Mouse (Mus musculus): Measurements from ENCODE around the gene Sema5b. TPM values are rescaled to one million over a fixed set of nuclear protein-coding genes. Genes with fewer than 3 reads are reported as not detected.

Gene Sema5b
- total RNA-seq, 2 experiments from 2014 or later = 5.2 to 6.0 TPM

DNA sequence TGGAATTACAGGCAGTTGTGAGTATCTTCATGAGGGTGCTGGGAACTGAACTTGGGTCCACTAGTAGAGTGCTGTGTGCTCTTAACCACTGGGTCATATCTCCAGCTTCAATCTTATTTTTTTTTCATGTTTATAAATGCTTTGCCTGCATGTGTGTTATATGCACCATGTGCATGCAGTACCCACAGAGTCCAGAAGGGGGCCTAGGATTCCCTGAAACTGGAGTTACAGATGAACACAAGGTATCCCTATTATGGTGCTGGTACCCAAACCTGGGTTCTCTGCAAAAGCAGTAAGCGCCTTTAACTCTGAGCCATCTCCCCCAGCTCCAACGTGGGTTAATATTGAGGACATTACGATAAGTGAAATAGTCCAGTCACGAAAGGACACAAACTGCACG lies 52.5 kb downstream of the Sema5b start:
- DNase-seq = no peak

DNA sequence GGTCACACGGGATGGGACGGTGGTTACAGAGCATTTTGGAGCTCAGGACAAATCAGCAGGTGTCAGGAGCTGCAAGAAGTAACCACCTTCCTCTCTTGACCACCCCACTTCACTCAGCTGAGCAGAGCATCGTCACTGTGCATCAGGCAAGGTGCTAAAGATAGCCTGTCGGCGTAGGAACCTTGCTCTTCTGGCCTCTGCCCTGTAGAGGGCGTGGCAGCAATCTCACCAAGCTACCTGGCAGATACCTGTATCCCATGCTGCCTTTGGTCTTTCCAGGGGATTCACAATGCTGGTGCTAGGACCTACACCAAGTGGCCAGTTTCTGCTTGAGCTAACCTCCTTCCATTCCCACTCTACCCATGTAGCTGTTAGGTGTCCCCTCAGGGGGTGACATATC lies 55.3 kb downstream of the Sema5b start:
- DNase-seq = no peak

DNA sequence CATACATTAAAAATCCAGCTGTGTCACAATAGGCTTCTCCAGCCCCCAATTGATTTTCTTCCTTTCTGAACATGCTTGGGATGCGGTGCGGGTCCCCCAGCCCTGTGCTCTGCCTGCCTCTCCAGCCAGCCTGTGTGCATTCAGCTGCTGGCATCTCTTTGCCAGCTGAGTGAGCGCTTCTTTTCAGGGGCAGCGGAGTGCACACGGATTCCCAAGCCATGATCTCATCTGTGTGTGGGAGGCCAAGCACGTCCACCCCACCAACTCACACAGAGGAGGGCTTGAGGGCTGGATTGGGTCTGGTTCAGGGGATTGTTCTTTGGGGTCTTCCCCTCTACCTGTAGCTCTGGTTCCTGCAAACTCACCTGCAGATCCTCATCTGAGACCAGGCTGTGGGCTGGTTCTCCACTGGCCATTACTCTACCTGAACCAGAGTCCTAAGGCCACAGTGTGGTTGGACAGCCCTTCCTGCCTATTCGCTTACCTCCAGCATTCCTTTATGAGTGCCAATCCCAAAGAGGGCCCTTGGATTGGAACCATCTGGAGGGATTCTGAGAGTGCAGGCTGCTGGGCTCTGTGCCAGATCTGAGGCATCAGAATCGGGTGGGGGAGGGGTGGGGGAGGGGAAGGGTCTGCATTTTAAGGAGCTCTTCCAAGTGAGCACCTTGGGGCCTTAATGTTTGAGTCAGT lies 55.9 kb downstream of the Sema5b start:
- DNase-seq = no peak

DNA sequence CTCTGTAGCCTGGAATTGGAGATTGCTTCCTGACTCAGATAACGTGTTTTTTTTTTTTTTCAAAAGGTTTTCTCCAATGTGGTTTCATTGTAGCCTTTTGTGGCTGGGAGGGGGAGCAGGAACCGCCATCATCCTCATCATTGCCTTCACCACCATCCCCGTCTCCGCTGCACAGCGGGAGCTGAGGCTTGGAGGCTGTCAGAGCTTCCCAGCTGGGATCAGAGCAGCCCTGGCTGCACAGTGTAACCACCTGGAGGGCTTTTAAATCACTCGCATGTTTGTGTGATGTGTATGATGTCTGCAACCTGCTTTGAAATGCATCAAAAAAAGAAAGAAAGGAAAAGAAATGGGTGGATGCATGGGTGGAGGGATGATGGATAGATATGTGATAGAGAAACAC lies 57.0 kb downstream of the Sema5b start:
- DNase-seq = no peak

DNA sequence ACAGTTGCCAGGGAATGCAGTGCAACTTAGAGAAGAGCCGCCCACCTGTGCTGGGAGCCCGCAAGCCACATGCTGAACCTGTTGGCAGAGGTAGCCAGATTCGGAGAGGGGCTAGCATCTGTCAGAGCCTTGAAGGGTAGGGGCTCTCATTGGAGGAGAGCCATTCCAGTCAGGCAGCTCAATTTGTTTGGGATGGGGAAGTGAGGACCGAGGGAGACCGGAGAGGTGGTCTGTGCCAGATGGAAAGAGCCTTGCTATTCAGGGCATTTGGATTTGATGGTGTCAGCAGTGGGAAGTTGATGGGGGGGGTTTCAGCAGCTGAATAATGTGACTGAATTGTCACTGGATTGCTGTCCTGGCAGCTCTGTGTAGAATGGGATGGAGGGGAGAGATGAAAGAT lies 57.9 kb downstream of the Sema5b start:
- DNase-seq = no peak

DNA sequence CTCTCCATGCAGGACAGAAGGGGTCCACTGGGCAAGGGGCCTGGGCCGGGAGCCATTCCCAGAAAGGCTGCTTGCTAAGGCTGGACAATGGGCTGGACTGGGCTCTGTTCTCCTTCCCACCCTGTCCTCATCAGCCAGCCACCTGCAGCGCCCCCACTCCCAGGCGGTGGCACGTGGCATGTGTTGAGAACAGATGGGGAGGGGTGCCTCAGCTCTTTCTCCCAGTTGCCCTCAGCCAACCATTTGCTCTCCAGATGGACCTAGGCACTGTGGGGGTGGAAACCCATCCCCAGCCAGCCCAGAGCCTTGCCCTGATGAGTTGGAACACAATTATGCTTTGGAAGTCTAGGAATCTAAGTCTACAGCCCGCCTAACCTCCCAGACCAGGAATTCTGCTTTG lies 59.3 kb downstream of the Sema5b start:
- DNase-seq = no peak

DNA sequence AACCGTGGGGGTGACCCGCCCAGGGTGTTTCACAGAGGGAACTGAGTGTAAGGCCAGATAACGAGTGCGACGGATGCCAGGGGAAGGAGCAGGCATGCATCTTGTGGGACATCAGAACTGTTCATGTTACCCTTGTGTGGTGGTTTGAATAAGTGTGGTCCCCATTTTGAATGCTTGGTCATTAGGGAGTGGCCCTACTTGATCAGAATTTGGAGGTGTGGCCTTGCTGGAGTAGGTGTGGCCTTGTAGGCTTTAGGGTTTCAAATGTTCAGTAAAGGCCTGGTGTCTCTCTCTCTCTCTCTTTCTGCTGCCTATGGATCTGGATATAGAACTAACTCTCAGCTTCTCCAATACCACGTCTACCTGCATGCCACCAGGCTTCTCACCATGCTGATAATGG lies 60.5 kb downstream of the Sema5b start:
- DNase-seq = no peak

DNA sequence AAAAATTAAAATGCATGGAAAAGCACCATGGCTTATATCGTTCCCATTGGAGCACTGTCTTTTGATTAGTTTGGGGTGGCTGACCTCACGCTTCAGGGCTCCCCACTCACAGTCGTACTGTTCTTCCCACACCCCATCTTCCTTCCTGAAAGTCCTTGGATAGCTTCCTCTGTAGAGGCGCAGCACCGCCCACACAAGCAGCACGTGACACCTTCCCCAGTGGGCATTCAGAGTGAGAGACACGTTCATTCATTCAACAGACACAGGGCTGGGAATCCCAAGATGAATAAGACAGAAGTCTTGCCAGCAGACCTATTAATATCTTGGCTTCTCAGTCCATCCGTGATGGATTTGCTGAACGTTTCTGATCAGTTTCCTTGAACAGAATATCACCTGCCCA lies 61.6 kb downstream of the Sema5b start:
- DNase-seq = no peak

DNA sequence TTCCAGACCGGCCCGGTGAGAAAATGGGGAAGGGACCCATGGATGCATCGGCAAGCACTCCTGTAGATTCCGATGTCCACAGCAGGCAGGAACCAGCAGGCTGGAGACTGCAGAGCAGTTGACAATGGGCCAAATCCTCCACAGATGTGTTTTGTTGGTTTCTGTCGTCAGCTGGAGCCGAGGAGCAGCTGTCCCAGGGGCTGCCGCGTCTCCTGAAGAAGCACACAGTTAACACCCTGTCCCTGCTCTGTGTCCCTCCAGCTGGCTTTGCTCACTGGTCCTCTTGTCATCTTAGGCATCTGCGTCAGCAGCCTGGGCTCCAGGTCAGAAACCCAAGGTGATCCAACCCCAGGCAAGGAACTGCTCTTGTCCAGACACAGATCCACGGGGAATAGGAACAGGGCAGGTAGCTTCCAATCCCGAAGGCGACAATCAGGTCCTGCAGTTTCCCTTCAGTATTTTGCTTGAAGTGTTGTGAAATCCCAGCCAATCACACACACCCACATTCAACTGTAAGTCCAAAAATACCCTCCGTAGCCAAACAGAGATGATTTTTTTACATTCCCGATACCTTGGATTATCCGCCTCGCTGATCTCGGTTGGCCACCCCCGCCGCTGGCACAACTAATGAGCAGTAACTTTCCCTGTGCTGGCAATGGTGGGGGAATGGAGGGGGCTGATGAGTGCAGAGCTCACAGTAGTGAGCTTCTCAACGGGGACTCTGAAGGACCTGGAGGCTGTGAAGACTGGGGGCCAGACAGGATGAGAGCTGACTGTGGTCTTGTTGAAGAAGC lies 63.0 kb downstream of the Sema5b start:
- no peak for DNase-seq

DNA sequence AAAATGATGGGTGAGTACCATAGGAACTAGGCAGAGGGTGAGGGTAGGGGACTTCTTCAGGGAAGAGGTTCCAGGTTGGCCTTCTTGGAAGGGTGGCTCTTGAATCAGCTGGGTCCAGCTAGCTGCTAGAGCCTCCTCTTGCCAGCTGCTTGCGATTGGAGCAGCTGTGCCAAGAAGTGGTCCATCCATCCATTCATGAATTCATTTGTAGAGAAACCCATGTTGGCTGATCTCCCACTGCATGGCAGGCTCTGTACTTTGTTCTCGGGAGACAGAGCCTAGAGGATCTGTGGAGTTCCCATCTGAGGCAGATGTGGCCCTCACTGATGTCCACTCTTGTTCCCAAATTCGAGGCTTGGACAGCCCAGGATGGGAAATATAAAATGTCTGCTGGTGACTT lies 66.3 kb downstream of the Sema5b start:
- DNase-seq = no peak

DNA sequence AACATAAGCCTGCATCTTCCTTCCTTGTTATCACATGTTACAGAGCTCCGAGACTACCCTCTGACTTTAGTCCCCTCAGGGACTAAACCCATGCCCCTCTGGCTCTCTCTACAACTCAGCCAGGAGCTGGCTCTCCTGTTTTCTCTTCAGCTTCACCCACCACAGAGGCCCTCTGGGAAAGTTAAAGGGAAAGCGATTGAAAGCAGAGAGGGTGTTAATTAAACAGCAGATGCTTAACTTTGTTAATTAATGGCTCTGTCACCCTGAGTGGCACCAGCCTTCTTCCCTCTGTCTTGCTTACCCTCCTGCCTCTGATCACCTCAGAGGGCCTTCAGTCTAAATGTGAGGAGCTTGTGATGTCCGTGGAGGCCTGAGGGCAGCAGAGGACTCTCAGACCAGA lies 67.3 kb downstream of the Sema5b start:
- no peak for DNase-seq

DNA sequence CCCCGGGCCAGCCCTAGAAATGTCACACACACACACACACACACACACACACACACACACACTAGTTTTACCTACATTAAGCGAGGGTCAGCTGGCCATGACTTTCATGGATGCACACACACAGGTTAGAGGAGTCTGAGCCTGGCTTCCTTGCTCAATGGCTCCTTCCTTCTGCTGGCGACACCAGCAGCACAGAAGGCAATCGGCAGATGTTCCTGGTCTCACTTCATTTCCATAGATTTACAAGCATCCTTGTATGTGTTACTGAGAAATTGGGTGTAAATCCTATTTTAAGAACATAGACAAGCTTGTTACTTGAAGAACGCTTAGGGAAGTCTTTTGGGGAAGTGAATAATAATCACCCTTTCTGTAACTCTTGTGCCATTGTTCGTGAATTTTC lies 68.6 kb downstream of the Sema5b start:
- DNase-seq = no peak

DNA sequence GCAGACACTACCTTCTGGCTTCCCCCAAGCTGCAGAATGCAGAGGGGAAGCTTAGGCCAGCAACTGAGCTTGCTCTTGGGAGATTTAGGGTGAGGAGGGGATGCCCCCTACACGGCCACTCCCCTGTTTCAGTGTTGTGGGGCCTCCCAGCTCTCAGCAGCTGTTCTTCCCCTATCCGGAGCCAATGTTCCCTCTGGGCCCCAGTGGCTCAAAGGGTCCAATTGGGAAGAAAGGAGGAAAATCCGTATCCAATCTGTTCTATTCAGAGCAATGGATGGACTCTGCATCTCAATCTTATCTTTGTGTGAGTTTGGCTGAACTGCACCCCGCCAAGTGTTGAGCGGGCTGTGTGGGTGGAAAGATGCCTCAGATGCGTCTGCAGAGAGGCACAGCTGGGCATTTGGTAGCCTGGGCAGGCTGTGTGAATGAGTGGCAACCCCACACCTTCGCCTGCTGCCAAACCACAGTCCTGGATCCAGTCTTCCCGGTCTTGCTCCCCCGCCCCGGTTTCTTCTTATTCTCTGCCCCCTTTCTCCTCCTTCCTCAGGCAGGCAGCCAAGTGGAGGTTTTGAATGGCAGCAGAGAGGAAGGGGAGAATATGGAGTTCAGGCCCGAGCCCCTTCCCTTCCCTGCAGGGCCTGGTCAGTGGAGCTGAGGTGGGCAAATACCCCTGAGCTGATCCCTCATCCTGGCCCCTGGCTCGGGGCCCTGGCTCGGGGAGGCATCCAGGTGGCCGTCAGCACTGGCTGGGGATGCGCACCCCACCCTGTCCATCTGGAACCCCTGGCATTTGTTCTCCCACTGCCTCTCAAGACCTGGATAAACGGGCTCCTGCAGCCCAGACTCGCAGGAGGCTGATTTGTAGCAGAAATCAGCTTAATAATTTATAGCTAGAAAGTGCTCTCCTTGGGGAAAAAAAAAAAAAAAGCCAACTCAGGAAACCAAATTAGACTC lies 73.2 kb downstream of the Sema5b start:
- no peak for DNase-seq

DNA sequence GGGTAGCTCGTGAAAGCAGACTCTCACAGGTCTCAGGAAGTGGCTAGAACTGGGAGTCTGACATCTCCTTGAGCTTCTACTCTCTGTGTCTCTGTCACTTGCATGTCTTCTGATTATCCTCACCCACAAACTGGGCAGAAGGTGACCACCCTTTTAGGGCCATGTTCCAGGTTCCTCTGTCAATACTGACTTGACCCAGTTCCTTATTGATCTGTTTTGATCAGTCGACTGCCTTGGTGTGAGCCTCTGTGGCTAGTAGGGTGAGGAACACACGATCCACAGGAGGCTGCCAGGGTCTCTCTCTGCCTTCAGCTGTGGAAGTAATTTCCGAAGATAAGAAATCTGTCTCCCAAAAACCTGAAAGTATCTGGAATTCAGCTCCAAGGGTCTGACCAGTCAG lies 76.8 kb downstream of the Sema5b start:
- DNase-seq = no peak

DNA sequence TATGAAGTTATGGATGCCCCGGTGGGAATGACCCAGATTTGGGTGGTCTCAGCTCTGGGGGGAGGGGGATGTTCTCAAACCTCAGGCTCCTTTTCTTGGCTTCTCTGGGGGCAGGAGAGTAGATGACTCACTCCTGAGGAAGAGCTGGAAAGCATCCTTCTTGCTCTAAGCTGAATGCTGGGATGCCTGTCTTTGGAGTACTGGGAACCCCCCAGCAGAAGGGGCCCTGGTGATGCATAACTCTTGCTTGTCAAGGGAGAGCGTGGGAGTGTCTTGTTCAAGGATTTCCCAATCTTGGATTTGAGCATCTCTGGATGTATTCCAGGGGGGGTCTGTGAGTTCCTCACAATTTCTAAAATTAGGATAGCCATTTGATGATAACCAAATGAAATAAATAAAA lies 82.1 kb downstream of the Sema5b start:
- no peak for DNase-seq

DNA sequence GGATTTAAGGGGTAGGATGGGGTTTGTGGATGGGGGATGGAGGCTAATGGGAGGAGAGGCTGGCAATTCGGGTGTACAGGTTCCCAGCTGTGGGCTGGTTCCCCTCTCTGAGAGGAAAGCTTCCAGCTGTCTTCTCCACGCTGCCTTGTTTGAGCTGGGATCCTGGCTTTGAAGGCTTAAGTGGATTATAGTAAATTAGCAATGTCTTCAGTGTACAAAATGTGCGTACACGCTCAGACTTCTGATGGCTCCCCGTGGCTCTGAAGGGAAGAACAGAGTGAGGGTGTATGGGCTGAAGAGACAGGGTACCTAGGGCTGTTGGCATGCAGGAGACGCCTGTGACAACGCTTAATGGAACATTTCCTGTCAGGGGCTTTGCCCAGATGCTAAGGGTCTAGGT lies 83.0 kb downstream of the Sema5b start:
- no peak for DNase-seq

DNA sequence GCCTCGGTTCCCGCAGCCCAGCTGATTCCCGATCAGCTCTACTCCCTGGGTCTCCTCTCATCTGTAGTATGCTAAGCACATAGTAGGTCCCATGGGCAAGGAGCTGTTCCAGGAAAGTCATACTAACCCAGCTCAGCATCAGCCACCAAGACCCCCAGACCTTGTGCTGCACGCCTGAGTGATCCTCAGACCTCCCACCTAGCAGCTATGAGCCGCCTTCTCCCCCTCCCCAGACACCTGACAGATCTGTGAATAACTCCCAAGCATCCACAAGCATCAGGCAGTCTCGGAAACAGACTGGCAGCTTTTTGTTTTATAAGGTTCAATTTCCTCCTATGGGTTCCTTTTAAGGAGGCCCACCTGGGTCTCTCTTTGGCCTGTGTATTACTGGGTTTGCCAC lies 83.9 kb downstream of the Sema5b start:
- no peak for DNase-seq

DNA sequence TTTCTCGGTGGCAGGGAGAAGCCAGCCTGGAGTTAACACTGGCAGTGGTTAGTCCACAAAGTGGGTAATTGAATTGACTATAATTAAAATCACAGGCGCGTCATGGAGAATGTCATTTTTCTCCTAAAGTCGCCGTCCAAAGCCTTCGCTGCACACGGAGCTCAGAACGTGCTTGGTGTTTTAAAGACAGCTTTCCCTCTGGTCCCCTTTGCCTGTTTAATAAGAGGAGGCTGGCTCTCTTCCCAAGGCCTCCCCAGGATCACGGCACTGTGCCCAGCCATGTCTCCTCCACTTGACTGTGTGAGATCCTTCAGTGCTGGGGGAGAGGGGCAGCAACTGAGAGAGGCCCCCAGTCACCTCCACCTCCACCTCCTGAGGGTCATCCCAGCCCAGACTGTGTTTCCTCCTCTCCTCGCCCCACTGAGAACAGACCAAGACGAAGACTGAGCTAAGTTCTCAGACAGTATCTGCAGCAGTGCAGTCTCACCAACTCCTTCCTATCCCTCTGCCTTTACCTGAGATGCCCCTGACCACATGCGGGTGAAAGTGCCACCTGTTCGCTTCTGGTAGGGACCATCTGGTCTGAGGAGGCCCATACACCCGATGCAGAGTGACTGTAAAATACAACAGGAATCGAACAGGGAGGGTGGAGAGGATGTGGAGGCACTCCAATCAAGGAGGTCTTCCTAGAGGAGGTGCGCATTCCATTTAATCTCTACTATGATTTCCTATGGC lies 84.5 kb downstream of the Sema5b start:
- peak; percentile 78 for DNase-seq

DNA sequence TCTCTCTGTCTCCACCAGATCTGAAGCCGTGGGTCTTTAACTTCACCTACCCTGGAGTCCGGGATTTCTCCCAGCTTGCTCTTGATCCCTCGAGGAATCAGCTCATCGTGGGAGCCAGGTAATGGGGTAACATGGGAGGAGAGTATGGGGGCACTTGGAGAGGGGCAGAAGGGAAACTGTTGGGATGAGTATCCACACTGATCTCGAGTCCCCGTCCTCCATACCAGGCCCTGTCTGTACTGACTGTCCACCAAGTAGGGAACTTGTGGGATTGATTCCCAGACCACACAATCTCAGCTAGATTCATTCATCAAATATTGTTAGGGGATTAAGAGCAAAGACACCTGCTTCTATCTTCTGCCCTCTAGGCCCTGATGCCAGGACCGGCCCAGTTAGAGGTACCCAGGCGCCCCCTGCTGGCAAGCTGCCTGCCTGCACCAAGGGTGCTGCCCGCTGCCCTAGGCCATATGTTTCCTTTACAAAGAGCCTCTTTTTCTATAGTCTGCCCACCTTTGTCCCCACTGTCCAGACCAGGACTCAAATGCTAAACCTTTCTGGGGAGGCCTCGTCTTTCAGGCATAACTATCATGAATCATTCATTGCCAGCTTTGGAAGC lies 87.2 kb downstream of the Sema5b start:
- peak; percentile 95 for DNase-seq

DNA sequence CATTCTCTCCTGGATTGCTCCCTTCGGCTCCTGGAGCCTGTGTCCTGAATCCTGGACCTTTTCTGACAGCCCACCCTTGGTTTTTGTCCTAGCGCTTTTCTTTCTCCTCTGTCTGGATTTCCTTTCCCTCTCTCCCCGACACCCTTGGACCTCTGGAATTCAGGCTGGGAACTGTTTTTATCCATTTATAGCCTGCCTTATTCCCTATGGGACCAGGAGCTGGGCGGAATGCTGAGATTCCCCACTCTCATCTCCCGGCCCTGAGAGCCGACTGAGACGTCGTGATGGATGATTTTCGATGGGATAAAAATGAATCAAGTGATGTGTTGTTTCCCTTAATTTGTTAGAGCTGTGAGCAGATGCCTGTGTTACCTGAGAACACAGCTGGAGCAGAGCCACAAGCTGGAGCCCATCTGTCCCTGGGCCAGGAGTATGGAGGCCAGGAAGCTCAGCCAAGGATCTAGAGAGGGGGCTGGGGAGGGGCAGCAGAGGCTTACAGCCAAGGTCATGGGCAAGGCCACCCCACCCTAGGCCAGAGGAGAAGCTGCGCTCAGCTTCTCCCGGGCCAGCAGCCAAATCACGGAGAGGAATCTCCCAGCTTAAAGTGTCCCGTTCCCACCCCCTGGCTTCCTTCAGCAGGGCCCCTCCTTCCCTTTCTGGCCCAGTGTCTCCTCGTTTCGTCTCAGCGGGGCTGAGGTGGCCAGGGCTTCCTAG lies 89.7 kb downstream of the Sema5b start:
- DNase-seq = peak; percentile 82

DNA sequence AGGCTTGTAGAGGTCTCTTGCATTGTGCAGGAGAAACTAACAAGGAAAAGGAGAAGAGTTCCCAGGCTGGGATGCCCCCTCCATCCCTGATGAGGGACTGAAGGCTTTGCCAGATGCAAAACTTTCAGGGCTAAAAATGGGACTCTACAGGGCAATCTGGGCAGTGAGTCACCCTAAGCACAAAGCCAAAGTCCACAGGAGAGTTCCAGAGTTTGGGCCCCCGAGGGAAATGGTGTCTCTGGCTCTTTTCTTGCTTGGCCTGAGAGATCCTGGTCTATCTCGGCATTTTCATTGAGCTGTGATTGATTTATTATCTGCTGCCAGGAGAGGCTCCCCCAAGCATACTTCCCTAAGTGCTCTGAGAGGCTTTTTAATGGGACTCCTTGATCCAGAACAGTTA lies 92.1 kb downstream of the Sema5b start:
- peak; percentile 37 for DNase-seq

Data from adrenal gland, postnatal 10 days (tissue).